Mouse (Mus musculus) kidney, adult 2 months (tissue): ENCODE results near the gene Adgre5.

Experiments
- CTCF ChIP-seq: fragments of 200-500 bp; conservative IDR thresholded peaks from 2 replicates; pipeline ENCODE4 v1.5.1; 2011; ENCODE audit warnings: low read depth, mild to moderate bottlenecking, control low read depth, low read length, moderate library complexity, mixed read lengths; ENCODE audit not compliant: insufficient read depth, insufficient read length
- POLR2A ChIP-seq: fragments of 200-500 bp; IDR thresholded peaks from one replicate; pipeline ENCODE4 v1.6.1; 2011; ENCODE audit warnings: low read depth, low read length, control low read depth

- TF ChIP-seq CTCF (no peak), POLR2A (no peak)
Measured at GRCm38 (mm10) chr8:83714676-83715030, 26.5 kb downstream of the Adgre5 start.
